Mouse (Mus musculus): ENCODE data around the gene Edem1.
A peak's percentile ranks its signal among the peaks of the same experiment; 100 is the strongest.

The Edem1 gene

DNA sequence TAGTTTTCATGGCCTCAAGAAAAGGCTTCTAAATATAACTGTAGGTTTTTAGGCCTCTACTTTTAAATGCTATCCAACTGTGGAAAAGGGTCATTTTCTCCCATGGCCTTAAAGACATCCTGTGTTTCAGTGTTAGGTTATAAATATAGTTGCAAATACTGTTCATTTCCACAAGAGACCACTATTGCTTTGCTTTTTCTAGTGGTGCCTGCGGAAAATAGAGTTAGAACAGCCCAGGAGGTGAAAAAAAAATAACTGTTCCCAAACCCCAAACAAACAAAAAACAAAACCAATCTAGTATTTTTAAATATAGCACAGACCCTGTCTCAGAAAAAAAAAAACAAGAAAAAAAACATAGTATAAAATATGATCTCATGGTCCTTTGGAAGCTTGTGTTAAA, 46.9 kb downstream of the Edem1 start:
- no peak for DNase-seq (ENCODE audit: low read depth)

DNA sequence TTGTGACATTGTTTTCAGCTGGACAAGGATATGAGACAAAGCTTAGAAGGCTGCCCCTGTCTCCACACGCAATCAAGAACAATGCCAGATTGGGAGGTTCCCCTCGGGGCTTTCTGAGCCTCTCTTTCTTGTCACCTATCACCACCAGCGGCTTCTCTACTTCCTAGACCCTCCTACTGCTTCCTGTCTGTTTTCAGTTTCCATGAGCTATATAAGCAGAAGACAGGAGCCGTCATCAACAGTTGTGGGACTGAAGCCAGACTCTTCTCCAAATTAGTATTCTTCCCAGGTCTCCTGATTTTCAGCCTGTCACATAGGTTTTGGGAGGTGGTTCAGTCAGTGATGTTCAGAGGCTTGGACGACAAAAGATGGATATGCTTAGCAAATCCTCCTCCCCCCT, 47.6 kb downstream of the Edem1 start:
- peak; percentile 84 for DNase-seq (ENCODE audit: low read depth)

DNA sequence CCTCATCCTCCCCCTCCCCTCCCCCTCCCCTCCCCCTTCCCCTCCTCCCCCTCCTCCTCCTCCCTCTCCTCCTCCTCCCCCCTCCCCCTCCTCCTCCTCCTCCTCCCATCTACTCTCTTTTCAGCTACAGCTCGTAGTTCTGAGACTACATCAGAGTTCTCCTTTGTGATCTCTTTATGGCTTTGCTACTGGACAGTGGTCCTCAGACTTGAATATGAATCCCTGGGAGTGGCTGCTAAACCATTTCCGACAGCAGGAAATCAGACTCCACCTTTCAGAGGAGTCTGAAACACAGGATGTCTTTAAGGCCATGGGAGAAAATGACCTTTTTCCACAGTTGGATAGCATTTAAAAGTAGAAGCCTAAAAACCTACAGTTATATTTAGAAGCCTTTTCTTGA, 48.0 kb downstream of the Edem1 start:
- no peak for DNase-seq (ENCODE audit: low read depth)

DNA sequence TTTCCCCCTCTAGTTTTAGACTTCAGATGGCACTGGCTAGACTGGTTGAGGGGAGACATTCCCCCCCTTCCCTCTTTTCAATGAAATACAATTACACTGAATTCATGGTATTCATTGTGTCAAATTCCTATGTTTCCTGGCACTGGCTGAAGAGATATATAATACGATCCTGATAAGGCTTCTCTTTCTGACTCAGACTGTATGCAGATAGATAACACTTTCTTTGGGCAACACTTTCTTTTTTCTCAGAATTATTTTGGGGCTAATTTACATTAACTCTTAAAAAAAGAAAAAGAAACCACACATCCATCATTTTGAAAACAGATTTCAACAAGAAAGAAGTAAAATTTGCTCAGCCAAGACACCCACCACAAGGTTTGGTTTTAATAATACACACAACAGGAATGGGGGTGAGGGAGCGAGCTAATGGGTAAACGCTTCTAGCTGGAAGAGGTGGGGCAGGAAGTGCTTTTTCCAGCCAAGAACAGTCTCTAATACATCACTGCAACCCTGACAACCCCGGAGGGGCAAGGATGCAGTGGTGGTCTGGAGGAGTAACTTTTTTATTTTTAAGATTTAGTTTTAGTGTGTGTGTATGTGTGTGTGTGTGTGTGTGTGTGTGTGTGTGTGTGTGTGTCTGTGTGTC, 52.0 kb downstream of the Edem1 start:
- DNase-seq (ENCODE audit: low read depth): no peak

DNA sequence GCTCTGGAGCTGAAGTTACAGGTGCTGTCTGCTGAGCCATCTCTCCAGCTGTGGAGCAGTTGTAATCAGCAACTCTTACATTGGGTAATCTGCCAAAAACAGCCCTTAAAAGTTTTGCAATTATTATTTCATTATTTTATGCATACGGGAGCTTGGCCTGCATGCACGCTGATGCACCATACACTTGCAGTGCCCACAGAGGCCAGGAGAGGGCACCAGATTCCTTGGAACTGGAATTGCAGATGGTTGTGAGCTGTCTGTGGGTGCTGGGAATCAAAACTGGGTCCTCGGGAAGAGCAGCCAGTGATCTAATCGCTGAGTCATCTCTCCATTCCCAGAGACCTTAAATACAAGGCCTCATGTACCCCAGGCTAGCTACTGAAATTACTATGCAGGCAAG, 52.6 kb downstream of the Edem1 start:
- no peak for DNase-seq (ENCODE audit: low read depth)

DNA sequence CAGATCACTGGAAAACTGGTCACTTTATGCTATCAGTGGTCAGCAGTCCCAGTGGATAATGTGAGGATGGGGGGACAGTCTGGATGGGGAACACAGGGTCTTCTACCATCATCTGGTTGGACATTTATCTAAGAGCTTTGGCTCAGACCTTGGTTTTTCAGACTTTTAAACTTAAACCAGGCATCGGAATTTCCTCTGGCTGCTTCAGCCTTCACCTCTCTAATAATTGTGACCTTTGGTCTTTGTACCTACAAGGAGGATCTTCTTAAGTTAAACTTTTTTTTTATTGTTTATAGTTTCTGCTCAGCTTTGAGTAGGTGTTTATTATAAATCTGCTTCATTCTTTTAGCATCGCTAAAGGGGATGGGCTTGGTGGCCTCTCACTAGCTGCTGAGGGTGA, 55.4 kb downstream of the Edem1 start:
- no peak for DNase-seq (ENCODE audit: low read depth)

DNA sequence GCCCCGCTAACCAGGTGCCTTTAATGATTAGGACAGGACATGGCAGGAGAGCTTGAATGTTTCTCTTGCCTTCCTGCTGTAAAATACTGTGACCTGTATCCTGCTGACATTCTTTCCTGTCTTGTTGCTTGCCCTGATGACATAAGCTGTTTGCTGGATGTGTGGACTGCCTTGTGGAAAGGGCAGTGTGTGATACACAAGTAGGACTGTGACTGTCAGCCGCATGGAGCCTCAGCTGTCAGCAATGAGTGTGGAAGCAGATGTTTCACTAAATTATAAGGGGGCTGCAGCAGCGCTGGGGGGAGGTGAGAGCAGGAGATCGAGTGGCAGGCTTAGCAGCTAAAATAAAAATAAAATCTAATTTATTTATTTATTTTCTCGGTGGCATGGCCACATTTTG, 56.2 kb downstream of the Edem1 start:
- DNase-seq (ENCODE audit: low read depth): no peak

DNA sequence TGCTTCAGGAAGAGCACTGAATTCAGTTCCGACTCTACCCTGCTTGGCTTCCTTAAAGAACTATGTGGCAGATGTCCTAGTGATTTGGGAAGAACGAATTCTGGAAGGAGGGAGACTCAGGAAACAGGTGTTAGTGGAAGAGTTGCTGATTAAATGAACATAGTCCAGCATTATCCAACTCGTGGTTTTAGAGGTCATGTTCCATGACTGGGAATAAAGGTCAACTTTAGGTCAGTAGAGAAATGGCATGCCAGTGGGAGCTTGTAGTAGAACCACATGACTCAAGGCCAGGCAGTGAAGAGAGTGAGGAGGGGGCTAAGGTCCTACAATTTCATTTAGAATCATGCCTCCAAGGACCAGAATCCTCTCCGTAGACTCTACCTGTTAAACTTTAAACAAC, 57.9 kb downstream of the Edem1 start:
- DNase-seq (ENCODE audit: low read depth): no peak

DNA sequence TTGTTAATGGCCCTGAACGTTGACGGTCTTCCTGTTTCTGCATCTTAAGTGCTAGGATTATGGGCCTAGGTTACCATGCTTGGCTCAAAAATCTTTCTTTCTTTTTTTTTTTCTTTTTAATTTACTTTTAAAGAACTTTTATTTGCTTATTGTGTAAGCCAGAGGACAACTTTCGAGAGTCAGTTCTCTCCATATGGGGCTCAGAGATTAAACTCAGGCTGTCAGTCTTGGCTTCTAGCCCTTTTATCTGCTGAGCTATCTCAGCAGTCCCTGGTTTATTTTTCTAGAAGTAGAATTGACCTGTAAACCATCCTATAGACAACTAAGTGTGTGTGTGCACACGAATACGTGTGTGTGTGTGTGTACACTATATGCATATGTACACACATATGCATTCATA, 64.1 kb downstream of the Edem1 start:
- DNase-seq (ENCODE audit: low read depth): no peak

DNA sequence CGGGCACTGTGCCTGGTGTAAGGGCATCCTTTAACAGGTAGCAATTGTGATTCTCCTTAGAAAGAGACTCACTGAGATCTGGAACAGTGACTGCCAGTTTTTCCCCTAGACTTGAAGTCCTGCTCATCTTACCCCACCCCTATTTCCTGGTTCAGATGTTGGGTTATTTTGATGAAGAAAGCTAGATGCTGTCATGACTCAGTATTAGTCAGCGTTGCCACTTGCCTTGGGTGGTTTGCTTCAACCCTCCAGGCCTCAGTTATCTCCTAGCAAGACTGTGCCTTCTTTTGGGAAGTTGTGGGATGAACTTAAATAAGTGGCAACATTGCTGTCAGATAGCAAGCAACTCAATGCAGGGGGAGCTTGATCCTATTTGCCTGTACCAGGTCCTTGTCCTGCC, 66.7 kb downstream of the Edem1 start:
- peak; percentile 33 for DNase-seq (ENCODE audit: low read depth)

DNA sequence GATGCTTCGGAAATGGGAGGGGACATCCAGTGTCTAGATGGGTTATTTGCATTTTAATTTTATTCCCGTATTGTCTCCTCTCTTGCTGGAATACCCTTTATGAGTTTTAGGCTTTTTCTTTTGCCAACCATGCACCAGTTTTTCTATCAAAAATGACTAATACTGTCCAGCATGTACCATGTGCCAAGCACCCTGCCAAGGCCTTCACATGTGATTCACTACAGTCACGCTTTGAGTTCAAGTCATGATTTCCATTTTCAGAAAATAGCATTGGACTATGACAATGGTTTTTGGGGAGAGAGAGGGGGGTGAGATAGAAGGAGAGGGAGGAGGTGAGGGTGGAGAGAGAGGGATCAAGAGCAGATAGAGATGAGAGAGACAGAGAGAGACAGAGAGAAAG, 67.5 kb downstream of the Edem1 start:
- no peak for DNase-seq (ENCODE audit: low read depth)

DNA sequence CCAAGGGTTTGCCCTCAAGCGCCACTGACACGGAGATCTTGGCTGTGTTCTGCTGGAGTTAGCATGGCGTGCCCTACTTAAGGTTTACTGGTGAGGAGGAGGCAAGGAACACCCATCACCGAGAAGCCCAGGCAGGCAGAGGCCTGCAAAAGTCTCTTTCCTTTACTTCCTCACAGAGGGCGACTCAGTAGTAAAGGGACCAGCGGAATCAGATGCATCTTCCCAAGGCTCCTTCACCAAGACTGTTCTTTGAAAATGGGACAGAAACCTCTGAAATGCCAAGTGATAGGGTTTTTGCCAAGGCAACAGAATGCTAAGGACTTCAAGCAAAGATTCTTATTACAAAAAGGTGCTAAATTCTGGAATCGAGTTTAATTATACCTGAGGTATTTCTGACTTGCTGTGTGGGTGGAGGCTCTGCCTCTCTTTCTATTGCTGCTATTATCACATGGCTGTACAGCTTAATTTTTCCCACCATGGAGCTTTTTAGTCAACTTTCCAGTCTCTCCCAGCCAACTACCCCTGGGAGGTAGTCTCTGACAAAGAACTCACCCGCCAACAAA, 68.2 kb downstream of the Edem1 start:
- DNase-seq (ENCODE audit: low read depth): no peak

DNA sequence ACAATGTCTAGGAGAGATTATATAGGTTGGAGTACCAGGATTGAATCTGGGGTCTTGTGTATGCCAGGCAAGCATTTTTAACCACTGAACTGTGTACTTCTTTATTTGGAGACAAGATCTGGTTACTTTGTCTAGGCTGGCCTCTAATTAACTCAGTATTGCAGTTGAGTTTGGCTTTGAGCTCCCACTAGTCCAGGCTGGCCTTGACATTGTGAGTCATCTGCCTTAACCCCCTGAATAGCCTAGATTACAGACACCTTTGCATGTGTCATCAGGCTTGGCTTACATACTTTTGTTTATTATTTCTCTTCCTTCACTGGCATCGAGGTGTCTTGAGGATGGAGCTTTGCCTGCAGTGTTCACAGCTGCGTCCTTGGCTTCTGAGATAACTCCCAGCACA, 70.8 kb downstream of the Edem1 start:
- no peak for DNase-seq (ENCODE audit: low read depth)

DNA sequence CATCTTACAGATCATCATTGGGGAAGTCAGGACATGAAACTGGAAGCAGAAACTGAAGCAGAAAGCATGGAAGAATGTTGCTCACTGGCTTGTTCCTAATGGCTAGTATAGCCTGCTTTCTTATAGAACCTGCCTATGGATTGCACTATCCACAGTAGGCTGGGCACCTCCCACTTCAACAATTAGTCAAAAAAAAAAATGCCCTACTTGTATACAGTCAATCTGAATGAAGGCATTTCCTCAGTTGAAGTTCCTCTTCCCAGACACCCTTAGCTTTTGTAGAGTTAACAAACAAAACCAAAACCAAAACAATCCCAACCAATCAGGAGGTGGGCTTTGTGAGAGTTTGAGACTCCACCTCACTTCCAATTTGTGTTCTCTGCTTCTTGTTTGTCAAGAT, 73.7 kb downstream of the Edem1 start:
- DNase-seq (ENCODE audit: low read depth): no peak

DNA sequence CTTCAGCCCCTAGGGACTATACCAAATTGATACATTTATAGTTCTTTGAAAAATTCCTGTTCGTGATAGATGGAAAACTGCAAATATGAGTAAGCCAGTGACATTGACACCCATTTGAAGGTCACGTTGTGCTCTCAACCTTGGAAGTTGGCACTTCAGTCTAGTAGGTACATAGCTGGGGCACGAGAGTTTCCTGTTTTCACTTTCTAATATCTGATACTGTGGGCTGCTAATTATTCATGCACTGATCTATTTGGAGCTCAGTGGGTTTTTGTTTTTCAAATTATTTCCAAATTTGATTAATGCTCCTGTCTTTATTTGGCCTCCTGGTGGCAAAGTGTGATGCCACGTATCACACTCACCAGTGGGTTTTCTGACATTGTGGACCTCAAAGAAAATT, 74.8 kb downstream of the Edem1 start:
- no peak for DNase-seq (ENCODE audit: low read depth)

DNA sequence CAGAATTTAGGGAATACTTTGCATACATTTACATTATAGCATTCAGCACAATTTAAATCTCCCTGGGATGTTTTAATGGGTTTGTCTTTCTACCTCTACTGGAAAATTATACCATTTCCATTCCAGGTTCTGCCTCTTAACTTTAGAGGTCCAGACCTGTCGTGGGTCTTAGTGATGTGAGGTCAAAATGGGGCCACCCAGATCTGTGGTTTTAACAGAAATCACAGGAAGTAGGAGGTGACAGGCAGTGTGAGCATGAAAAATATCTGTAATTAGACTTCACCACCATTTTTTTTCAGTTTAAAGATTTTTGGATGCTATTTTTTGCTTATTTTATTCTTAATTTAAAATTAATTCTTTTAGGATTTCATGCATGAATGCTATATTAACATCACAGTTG, 78.1 kb downstream of the Edem1 start:
- no peak for DNase-seq (ENCODE audit: low read depth)

Data from induced T-regulatory cell, adult 2 months (primary cell).